Mouse (Mus musculus): ENCODE data around the gene Sema5a.

GRCm38 (mm10) chr15:32225394-32225793, 19.2 kb upstream of the Sema5a start:
- TF ChIP-seq POLR2A (IDR thresholded peaks at IDR 0.05; ENCODE audit: low read depth, low read length) (no peak), MAX (IDR thresholded peaks at IDR 0.05; ENCODE audit: low read length) (no peak), CTCF (conservative IDR thresholded peaks at IDR 0.05 in 1 of 2, IDR thresholded peaks at IDR 0.05 in 1 of 2; ENCODE audit: low read depth in 2 of 2, low read length in 2 of 2) (no peak), TCF12 (IDR thresholded peaks at IDR 0.05; ENCODE audit: low read depth, low read length) (no peak), EP300 (IDR thresholded peaks at IDR 0.05; ENCODE audit: low read length) (no peak)

Data from CH12.LX (cell line).